Mouse (Mus musculus) embryonic facial prominence, embryonic 10.5 days (tissue): ENCODE measurements around the gene Galnt13. TPM values are rescaled to one million over a fixed set of nuclear protein-coding genes. Genes with fewer than 3 reads are reported as not detected.
A peak's percentile ranks its signal among the peaks of the same experiment; 100 is the strongest.
"Not testable (repeated sequence)": the region's sequence is repeated elsewhere in the genome, so short reads cannot be mapped to it uniquely, and the experiment has no call there.

Experiments used
- DNase-seq: peaks from one replicate; pipeline ENCODE4 v3.0.0-alpha.2; 2017; ENCODE audit warnings: low spot score
- H3K27ac ChIP-seq: fragments of 300-500 bp; sonication (generic); replicated peaks from 2 replicates; pipeline ENCODE4 v1.5.1; 2016; ENCODE audit warnings: mild to moderate bottlenecking
- H3K27me3 ChIP-seq: fragments of 300-500 bp; sonication (generic); replicated peaks from 2 replicates; pipeline ENCODE4 v1.6.1; 2016; ENCODE audit warnings: low read depth, mild to moderate bottlenecking; ENCODE audit not compliant: poor library complexity, severe bottlenecking
- H3K36me3 ChIP-seq: fragments of 300-500 bp; sonication (generic); replicated peaks from 2 replicates; pipeline ENCODE4 v1.6.1; 2016; ENCODE audit warnings: mild to moderate bottlenecking, moderate library complexity
- H3K4me1 ChIP-seq: fragments of 300-500 bp; sonication (generic); 2 replicates; pipeline ENCODE4 v1.6.1; 2016
- H3K4me3 ChIP-seq: fragments of 300-500 bp; sonication (generic); 2 replicates; pipeline ENCODE4 v1.5.1; 2016; ENCODE audit warnings: mild to moderate bottlenecking, moderate library complexity
- H3K9me3 ChIP-seq: fragments of 300-500 bp; sonication (generic); 2 replicates; pipeline ENCODE4 v1.6.1; 2016; ENCODE audit warnings: mild to moderate bottlenecking
- WGBS: fragments of 180-500 bp; shearing (Covaris S2); methylation state at CpG from one replicate; pipeline ENCODE4 v1.1.7; 2016; 5-methylcytosine and 5-hydroxymethylcytosine counted together
- polyA plus RNA-seq: library from polyadenylated mRNA; unstranded; fragments of >200 nt; fragmentation: Nextera tagmentation; extraction: Ambion mirVana; gene quantifications from 2 replicates; pipeline ENCODE4 v1.2.1, GENCODE M21; 2016

Gene Galnt13
- polyA plus RNA-seq, 1 experiment from 2014 or later = 1.5 TPM

DNA sequence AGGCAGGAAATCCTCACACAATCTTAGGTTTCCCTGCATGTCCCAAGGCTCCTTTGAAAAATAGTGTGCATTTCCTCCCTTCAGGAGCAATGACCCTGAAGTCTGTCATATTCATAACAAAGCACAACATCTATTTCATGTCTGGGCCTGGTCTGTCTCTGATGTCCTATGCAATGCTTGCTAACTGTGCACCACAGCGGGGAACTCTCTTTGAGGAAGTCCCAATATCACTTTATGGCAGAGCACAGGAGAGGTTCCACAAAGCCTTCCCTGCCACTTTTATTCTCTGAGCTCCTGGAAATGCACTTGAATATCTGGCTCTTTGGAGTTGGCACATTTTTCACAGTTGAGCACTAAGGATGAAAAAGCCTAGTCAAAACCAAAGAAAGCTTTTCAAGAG, 547.7 kb downstream of the Galnt13 start:
- WGBS = 82% methylated on average over 1 of the region's 1 CpGs

DNA sequence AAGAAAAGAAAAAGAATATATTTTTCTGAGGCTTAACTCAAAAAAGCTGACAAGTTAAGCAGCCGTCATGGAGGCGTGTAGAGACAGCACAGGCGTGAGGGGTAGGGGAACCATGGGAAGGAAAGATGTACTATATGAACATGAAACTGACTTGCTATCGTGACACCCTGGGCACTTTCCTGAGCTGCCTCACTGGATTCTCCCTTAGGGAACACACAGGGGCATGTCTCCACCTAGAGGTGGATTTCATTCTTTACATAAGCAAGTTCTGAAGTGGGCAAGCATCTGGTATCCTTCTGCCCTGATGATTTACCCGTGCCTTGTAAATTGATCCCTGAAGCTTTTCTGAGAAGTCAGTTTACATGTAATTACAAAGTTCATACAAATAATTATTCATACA, 586.4 kb downstream of the Galnt13 start:
- DNase-seq, H3K36me3 ChIP-seq, H3K27me3 ChIP-seq, H3K4me1 ChIP-seq, H3K4me3 ChIP-seq, H3K27ac ChIP-seq, H3K9me3 ChIP-seq: not testable (repeated sequence)
- no CpG with 5 or more reads among the region's 5 CpGs for WGBS

More for the DNA sequence above, 547.7 kb downstream of the Galnt13 start:
- H3K9me3 ChIP-seq = no peaks in the 10 kb centered on the region
- no peaks in the 10 kb centered on the region for H3K4me1 ChIP-seq
- H3K36me3 ChIP-seq = no peaks in the 10 kb centered on the region
- H3K27me3 ChIP-seq = no peaks in the 10 kb centered on the region
- DNase-seq = no peak
- no peak overlapping the region for H3K27ac ChIP-seq
- H3K4me3 ChIP-seq = no peak overlapping the region

- Histone ChIP-seq H3K4me1 (no peaks in the 10 kb centered on the region), H3K36me3 (no peaks in the 10 kb centered on the region), H3K9me3 (no peaks in the 10 kb centered on the region), H3K27ac (no peak overlapping the region), H3K27me3 (no peaks in the 10 kb centered on the region), H3K4me3 (no peak overlapping the region)
- 65% methylated on average over 3 of the region's 3 CpGs for WGBS
- DNase-seq = no peak
Observed at GRCm38 (mm10) chr2:55034610-55035009, 598.5 kb downstream of the Galnt13 start.

DNA sequence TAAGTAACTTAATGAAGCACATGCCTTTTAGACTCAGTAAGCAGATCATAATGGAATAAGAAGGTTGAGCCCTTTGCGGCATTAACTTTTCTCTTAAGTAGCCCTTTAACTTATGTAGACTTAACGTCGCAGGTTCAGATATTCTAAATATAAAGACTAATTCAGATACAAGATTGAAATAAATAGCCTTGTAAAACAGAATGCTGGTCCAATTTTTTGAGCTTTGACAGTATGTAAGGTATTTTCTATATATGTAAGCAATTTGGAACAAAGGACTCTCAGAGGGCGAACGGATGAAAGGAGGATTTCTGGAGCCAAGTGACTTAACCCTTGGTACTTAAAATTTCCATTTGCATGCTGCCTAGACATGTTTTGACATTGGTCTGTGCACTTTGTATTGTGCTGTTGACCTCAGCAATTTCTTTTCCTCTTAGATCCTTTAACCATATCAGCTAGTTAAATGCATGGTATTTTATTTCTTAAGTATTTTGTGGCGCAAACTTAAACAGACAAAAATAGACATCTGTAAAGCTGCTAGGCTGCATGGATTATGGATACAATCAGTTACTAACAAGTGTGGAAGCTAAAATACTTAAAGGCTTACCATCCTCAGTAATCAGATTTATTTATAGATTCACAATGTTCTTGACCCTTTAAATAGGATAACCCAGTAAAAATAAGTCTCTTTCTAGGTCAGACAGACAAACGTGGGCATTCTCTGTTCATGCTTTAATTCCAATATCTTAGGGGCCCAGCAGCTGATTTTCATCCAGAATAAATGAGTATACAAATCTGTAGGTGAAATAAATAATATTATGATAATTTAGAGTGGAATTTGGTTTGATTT, 629.6 kb downstream of the Galnt13 start:
- H3K36me3 ChIP-seq = no peaks in the 10 kb centered on the region
- H3K27ac ChIP-seq = no peak overlapping the region
- H3K4me3 ChIP-seq = no peak overlapping the region
- no peaks in the 10 kb centered on the region for H3K9me3 ChIP-seq
- whole genome bisulfite sequencing = 65% methylated on average over 7 of the region's 7 CpGs
- DNase-seq = no peak
- no peaks in the 10 kb centered on the region for H3K4me1 ChIP-seq
- no peaks in the 10 kb centered on the region; the same call in 1 of the 2 replicates for H3K27me3 ChIP-seq

DNA sequence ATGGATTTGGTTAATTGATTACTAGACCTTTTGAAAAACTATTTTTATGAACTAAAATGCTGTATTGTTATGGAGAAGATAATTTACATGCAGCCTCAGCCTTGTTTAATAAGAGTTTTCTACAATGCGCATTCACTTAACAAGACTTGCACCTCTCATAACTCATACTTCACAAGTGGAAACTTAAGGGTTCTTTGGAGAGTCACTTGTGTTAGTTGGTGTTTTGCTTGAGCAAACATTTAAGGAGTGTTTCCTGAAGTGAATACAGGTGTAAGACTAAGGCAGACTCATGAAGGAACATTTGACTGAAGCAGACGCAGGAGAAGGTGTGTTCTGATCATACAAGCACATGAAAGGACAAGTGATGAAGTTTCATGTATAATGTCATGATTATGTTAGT, 649.5 kb downstream of the Galnt13 start:
- 93% methylated on average over 2 of the region's 2 CpGs for WGBS
- Histone ChIP-seq H3K4me1 (no peaks in the 10 kb centered on the region), H3K4me3 (no peak overlapping the region), H3K27ac (no peak overlapping the region), H3K36me3 (no peaks in the 10 kb centered on the region), H3K27me3 (no peaks in the 10 kb centered on the region), H3K9me3 (no peaks in the 10 kb centered on the region)
- no peak for DNase-seq

GRCm38 (mm10) chr2:55088034-55088433, 651.9 kb downstream of the Galnt13 start:
- Histone ChIP-seq H3K27me3 (no peaks in the 10 kb centered on the region), H3K9me3 (no peaks in the 10 kb centered on the region), H3K4me1 (no peaks in the 10 kb centered on the region), H3K4me3 (no peak overlapping the region), H3K36me3 (no peaks in the 10 kb centered on the region), H3K27ac (no peak overlapping the region)
- 98% methylated on average over 1 of the region's 1 CpGs for WGBS
- DNase-seq = no peak

GRCm38 (mm10) chr2:55090332-55090731, 654.2 kb downstream of the Galnt13 start:
- 23% methylated on average over 3 of the region's 3 CpGs for WGBS
- Histone ChIP-seq H3K4me1 (no peaks in the 10 kb centered on the region), H3K36me3 (no peaks in the 10 kb centered on the region), H3K27ac (no peak overlapping the region), H3K4me3 (no peak overlapping the region), H3K27me3 (no peaks in the 10 kb centered on the region), H3K9me3 (no peaks in the 10 kb centered on the region)
- DNase-seq = peak; percentile 25

DNA sequence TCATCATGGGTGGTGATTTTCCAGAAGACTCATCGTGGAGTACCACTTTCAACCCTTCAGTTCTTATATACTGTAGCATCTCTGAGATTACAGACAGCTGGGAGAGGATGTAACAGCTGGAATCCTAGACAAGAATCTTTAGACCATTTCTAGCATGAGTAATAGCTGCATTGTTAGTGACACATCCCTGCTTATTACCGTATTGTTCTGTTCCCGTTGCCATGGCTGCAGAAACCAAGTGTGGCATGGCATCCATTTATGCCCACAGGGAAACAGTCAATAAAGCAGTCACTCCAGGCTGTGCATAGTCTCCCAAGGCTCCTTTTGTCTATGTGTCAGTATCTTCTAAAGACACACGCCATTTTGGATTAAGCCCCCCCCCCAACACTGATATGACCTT, 655.4 kb downstream of the Galnt13 start:
- Histone ChIP-seq H3K9me3 (no peaks in the 10 kb centered on the region), H3K4me3 (no peak overlapping the region), H3K4me1 (no peaks in the 10 kb centered on the region), H3K27ac (no peak overlapping the region), H3K27me3 (no peaks in the 10 kb centered on the region), H3K36me3 (no peaks in the 10 kb centered on the region)
- peak; percentile 8 for DNase-seq
- WGBS = 75% methylated on average over 4 of the region's 4 CpGs

DNA sequence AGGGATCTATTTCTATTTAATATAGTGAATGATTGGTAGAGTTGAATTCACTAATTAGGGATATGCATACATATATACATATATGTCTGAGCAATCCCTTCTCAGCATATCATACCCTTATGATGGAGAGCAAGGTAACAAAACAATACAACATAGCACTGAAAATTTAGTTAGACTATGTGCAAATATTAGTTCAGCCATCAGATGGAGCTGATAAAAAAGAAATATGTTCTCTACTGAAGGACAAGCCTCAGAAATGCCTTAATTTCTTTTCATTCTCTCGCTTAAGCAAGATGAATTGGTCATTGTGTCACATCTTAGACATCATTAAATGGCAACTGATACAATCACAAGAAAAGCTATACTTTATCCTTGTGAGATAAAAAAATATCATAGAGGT, 663.0 kb downstream of the Galnt13 start:
- Histone ChIP-seq H3K4me3 (no peak overlapping the region), H3K27me3 (no peaks in the 10 kb centered on the region), H3K36me3 (no peaks in the 10 kb centered on the region), H3K9me3 (no peaks in the 10 kb centered on the region), H3K4me1 (no peaks in the 10 kb centered on the region), H3K27ac (no peak overlapping the region)
- WGBS = 82% methylated on average over 1 of the region's 1 CpGs
- DNase-seq = no peak

GRCm38 (mm10) chr2:55101279-55101678, 665.2 kb downstream of the Galnt13 start:
- H3K4me1 ChIP-seq = no peaks in the 10 kb centered on the region
- no peaks in the 10 kb centered on the region for H3K27me3 ChIP-seq
- no peaks in the 10 kb centered on the region for H3K9me3 ChIP-seq
- WGBS = 62% methylated on average over 5 of the region's 5 CpGs
- no peaks in the 10 kb centered on the region for H3K36me3 ChIP-seq
- DNase-seq = peak; percentile 8
- H3K27ac ChIP-seq = no peak overlapping the region
- H3K4me3 ChIP-seq = no peak overlapping the region

- Histone ChIP-seq H3K4me1 (no peaks in the 10 kb centered on the region), H3K9me3 (no peaks in the 10 kb centered on the region), H3K36me3 (no peaks in the 10 kb centered on the region), H3K27ac (no peak overlapping the region), H3K4me3 (no peak overlapping the region), H3K27me3 (no peaks in the 10 kb centered on the region)
- WGBS = 96% methylated on average over 5 of the region's 5 CpGs
- no peak for DNase-seq
Observed at GRCm38 (mm10) chr2:55103521-55103920, 667.4 kb downstream of the Galnt13 start.

- Histone ChIP-seq H3K4me1 (no peaks in the 10 kb centered on the region), H3K36me3 (no peaks in the 10 kb centered on the region), H3K27me3 (no peaks in the 10 kb centered on the region), H3K27ac (no peak overlapping the region), H3K4me3 (no peak overlapping the region), H3K9me3 (no peaks in the 10 kb centered on the region)
- WGBS = 75% methylated on average over 3 of the region's 3 CpGs
- no peak for DNase-seq
Observed at GRCm38 (mm10) chr2:55107828-55108227, 671.7 kb downstream of the Galnt13 start.

DNA sequence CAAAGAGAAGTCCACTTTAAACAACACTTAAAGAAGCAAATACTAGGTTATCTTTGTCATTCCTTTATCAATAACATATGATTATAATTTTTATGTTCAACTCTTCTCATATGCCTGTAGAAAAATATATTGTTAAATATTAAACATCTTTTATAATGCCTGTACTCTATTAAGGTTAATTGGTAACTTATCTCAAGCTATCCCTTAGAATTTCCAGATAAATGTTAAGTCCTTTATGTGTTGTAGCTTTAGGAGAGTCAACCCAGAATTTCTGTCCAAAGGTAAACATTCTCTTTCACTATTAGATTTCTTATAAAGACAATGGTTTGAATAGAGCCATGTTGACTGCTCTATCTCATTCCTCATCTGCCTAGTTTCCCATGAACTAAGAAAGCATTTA, 717.0 kb downstream of the Galnt13 start:
- Histone ChIP-seq H3K4me3 (no peak overlapping the region), H3K9me3 (no peaks in the 10 kb centered on the region), H3K36me3 (no peaks in the 10 kb centered on the region), H3K27ac (no peak overlapping the region), H3K27me3 (no peaks in the 10 kb centered on the region), H3K4me1 (no peaks in the 10 kb centered on the region)
- no peak for DNase-seq
